Mouse (Mus musculus) thymus, adult 2 months (tissue): ENCODE data around the gene Ireb2. TPM values are rescaled to one million over a fixed set of nuclear protein-coding genes. Genes with fewer than 3 reads are reported as not detected.
"Not testable (repeated sequence)": the region's sequence is repeated elsewhere in the genome, so short reads cannot be mapped to it uniquely, and the experiment has no call there.

Experiments
- DNase-seq: peaks from one replicate; pipeline ENCODE4 v3.0.0; 2021
- H3K27ac ChIP-seq: fragments of 200-500 bp; 2 replicates; pipeline ENCODE4 v1.5.1; 2012; ENCODE audit warnings: low read length, control low read depth; ENCODE audit not compliant: control insufficient read depth, insufficient read depth
- H3K27me3 ChIP-seq: fragments of 200-500 bp; 2 replicates; pipeline ENCODE4 v1.6.1; 2012; ENCODE audit warnings: mild to moderate bottlenecking, low read length, moderate library complexity, mixed read lengths; ENCODE audit not compliant: control insufficient read depth, insufficient read depth
- H3K36me3 ChIP-seq: fragments of 200-500 bp; 2 replicates; pipeline ENCODE4 v1.6.1; 2012; ENCODE audit warnings: mild to moderate bottlenecking, low read length, moderate library complexity; ENCODE audit not compliant: control insufficient read depth, insufficient read depth
- H3K4me1 ChIP-seq: fragments of 200-500 bp; replicated peaks from 2 replicates; pipeline ENCODE4 v1.6.1; 2012; ENCODE audit warnings: low read length; ENCODE audit not compliant: control insufficient read depth, insufficient read depth
- H3K4me3 ChIP-seq: fragments of 200-500 bp; 2 replicates; pipeline ENCODE4 v1.5.1; 2012; ENCODE audit warnings: mild to moderate bottlenecking, low read length, control low read depth, moderate library complexity; ENCODE audit not compliant: control insufficient read depth, insufficient read depth
- CTCF ChIP-seq: fragments of 200-500 bp; IDR thresholded peaks from 2 replicates; pipeline ENCODE4 v1.5.1; 2012; ENCODE audit warnings: mild to moderate bottlenecking, control low read depth, low read length, moderate library complexity, borderline replicate concordance; ENCODE audit not compliant: control insufficient read depth, poor library complexity, insufficient read depth; ENCODE audit errors: extremely low read depth
- POLR2A ChIP-seq: fragments of 200-500 bp; IDR thresholded peaks from 2 replicates; pipeline ENCODE4 v1.6.1; 2012; ENCODE audit warnings: mild to moderate bottlenecking, low read length, control low read depth, moderate library complexity; ENCODE audit not compliant: control insufficient read depth, poor library complexity, insufficient read depth; ENCODE audit errors: extremely low read depth
- WGBS: fragments of 180-500 bp; shearing (Covaris S2); methylation state at CpG from one replicate; pipeline ENCODE4 v1.1.7; 2018; 5-methylcytosine and 5-hydroxymethylcytosine counted together
- polyA plus RNA-seq: library from polyadenylated mRNA; depleted of rRNA; stranded (reverse); fragments of >200 nt; gene quantifications from 2 replicates; pipeline ENCODE4 v1.2.3, GENCODE M21; 2012

The Ireb2 gene
- polyA plus RNA-seq, 1 experiment = 11.5 TPM

GRCm38 (mm10) chr9:54837835-54838234 is 25.8 kb upstream of the Ireb2 start:
- Histone ChIP-seq H3K36me3 (no peaks in the 10 kb centered on the region), H3K27ac (no peak overlapping the region), H3K27me3 (no peaks in the 10 kb centered on the region), H3K4me1 (0 out of 2 replicates have a peak, but pooled peaks cover 2% of the 10 kb centered on the region), H3K4me3 (no peak overlapping the region)
- no peak for DNase-seq
- TF ChIP-seq CTCF (no peak), POLR2A (no peak)
- WGBS = 83% methylated on average over 7 of the region's 7 CpGs

GRCm38 (mm10) chr9:54840145-54840544 is 23.4 kb upstream of the Ireb2 start:
- Histone ChIP-seq H3K4me1 (0 out of 2 replicates have a peak, but pooled peaks cover 2% of the 10 kb centered on the region), H3K4me3 (no peak overlapping the region), H3K27ac (no peak overlapping the region), H3K36me3 (no peaks in the 10 kb centered on the region), H3K27me3 (no peaks in the 10 kb centered on the region)
- TF ChIP-seq POLR2A (no peak), CTCF (no peak)
- 95% methylated on average over 1 of the region's 1 CpGs for WGBS
- no peak for DNase-seq

GRCm38 (mm10) chr9:54842311-54842710 is 21.3 kb upstream of the Ireb2 start:
- H3K4me3 ChIP-seq = no peak overlapping the region
- 92% methylated on average over 5 of the region's 5 CpGs for WGBS
- TF ChIP-seq POLR2A (no peak), CTCF (no peak)
- no peaks in the 10 kb centered on the region for H3K27me3 ChIP-seq
- H3K36me3 ChIP-seq = no peaks in the 10 kb centered on the region
- DNase-seq = no peak
- H3K4me1 ChIP-seq = 0 out of 2 replicates have a peak, but pooled peaks cover 2% of the 10 kb centered on the region
- H3K27ac ChIP-seq = no peak overlapping the region

- Histone ChIP-seq H3K36me3 (no peaks in the 10 kb centered on the region), H3K27me3 (no peaks in the 10 kb centered on the region), H3K27ac (no peak overlapping the region), H3K4me3 (no peak overlapping the region), H3K4me1 (0 out of 2 replicates have a peak, but pooled peaks cover 2% of the 10 kb centered on the region)
- 61% methylated on average over 6 of the region's 6 CpGs for WGBS
- no peak for TF ChIP-seq CTCF
- TF ChIP-seq POLR2A = no peak
- DNase-seq = no peak
Observed at GRCm38 (mm10) chr9:54843887-54844286, 19.7 kb upstream of the Ireb2 start.

- Histone ChIP-seq H3K27ac (no peak overlapping the region), H3K27me3 (no peaks in the 10 kb centered on the region), H3K36me3 (no peaks in the 10 kb centered on the region), H3K4me1 (0 out of 2 replicates have a peak, but pooled peaks cover 2% of the 10 kb centered on the region), H3K4me3 (no peak overlapping the region)
- no peak for DNase-seq
- WGBS = 86% methylated on average over 3 of the region's 3 CpGs
- TF ChIP-seq CTCF (no peak), POLR2A (no peak)
Observed at GRCm38 (mm10) chr9:54844556-54845176, 18.9 kb upstream of the Ireb2 start.

- no peaks in the 10 kb centered on the region for H3K27me3 ChIP-seq
- H3K4me3 ChIP-seq = no peak overlapping the region
- TF ChIP-seq POLR2A = no peak
- no peaks in the 10 kb centered on the region for H3K4me1 ChIP-seq
- no peaks in the 10 kb centered on the region for H3K36me3 ChIP-seq
- DNase-seq = no peak
- no peak overlapping the region for H3K27ac ChIP-seq
Observed at GRCm38 (mm10) chr9:54848203-54848602, 15.4 kb upstream of the Ireb2 start.

GRCm38 (mm10) chr9:54853036-54853435 is 10.6 kb upstream of the Ireb2 start:
- DNase-seq, H3K36me3 ChIP-seq, H3K4me3 ChIP-seq, H3K4me1 ChIP-seq, H3K27me3 ChIP-seq, H3K27ac ChIP-seq: not testable (repeated sequence)
- WGBS = 90% methylated on average over 6 of the region's 6 CpGs
